Comparison of ENCODE assay signal across 9 mouse cellular contexts in genomic region chr1:153501644-153502321, GRCm38 (mm10). TPM values are rescaled to one million over a fixed set of nuclear protein-coding genes. Genes with fewer than 3 reads are reported as not detected.
A peak's percentile ranks its signal among the peaks of the same experiment; 100 is the strongest.
DNase-seq lines count a peak whose midpoint lies in the region; ATAC-seq and TF ChIP-seq lines count a peak whose summit lies in the region.
"Had no signal": no experiment of that assay in that cellular context is flagged by ENCODE, and none has a peak within 500 bp of the region (broad histone marks: within the 10 kb centered on the region; RNA-seq: fewer than 3 reads in every experiment).

No protein-coding gene starts in this region.

- intact Hi-C loops in heart, adult 2 months (cut with DNase I): no loop called here

- peak; percentile 39 to 41 for DNase-seq in heart, adult 2 months
- DNase-seq in heart, embryonic 10.5 days (ENCODE audit: low spot score): no peak
- no peak for DNase-seq in ES-E14 (ENCODE audit: low read depth, low spot score)
- peak; percentile 29 for DNase-seq in lung, postnatal 25 days (ENCODE audit: low spot score)
- no peak for DNase-seq in embryo, embryonic 9.5 days (ENCODE audit: extremely low spot score)
- no peak for DNase-seq in cerebellum, adult 8-10 months
- DNase-seq: liver, embryonic 13.5 days had no signal

- in situ Hi-C loops in ES-E14 (cut with MboI; ENCODE audit: low sequenced_read_pairs in 2 of 2, unreplicated experiment in 2 of 2): no loop called here

- TF ChIP-seq POLR2A in heart, adult 2 months (IDR thresholded peaks at IDR 0.05; ENCODE audit: insufficient read depth, low read depth, low read length): no peak

- WGBS in heart, adult 2 months: 23% methylated on average over 5 of the region's 5 CpGs
- 51% methylated on average over 5 of the region's 5 CpGs for WGBS in heart, embryonic 10.5 days
- 66% methylated on average over 5 of the region's 5 CpGs for WGBS in hindbrain, embryonic 13.5 days

- H3K4me2 ChIP-seq in hindbrain, embryonic 13.5 days: no peak overlapping the region
- H3K4me2 ChIP-seq: liver, embryonic 13.5 days had no signal

- 0 out of 4 replicates have a peak, but pooled peaks have one; percentile 22 to 32 for ATAC-seq in hematopoietic stem cell, adult 5-6 weeks (replicated peaks in 1 of 2; ENCODE audit: insufficient read depth in 1 of 2, low FRiP score in 2 of 2, low TSS enrichment in 1 of 2, low read depth in 1 of 2, poor library complexity in 2 of 2, severe bottlenecking in 2 of 2)
- no peak for ATAC-seq in hindbrain, embryonic 13.5 days (ENCODE audit: low FRiP score)

- no peak for TF ChIP-seq EP300 in heart, adult 2 months (IDR thresholded peaks at IDR 0.05; ENCODE audit: insufficient read depth, low read depth, low read length)

- H3K27me3 ChIP-seq in heart, adult 2 months (ENCODE audit: control insufficient read depth, insufficient read depth, low read length): no peaks in the 10 kb centered on the region
- H3K27me3 ChIP-seq in heart, embryonic 10.5 days (ENCODE audit: insufficient read depth, poor library complexity, severe bottlenecking): no peaks in the 10 kb centered on the region
- H3K27me3 ChIP-seq in hindbrain, embryonic 13.5 days: no peaks in the 10 kb centered on the region
- H3K27me3 ChIP-seq: liver, embryonic 13.5 days had no signal

- peak overlapping the region; percentile 23 for H3K27ac ChIP-seq in heart, adult 2 months
- no peak overlapping the region for H3K27ac ChIP-seq in heart, embryonic 10.5 days
- H3K27ac ChIP-seq in ES-E14 (ENCODE audit: insufficient read depth, low read depth, low read length, poor library complexity, severe bottlenecking): no peak overlapping the region
- no peak overlapping the region for H3K27ac ChIP-seq in hindbrain, embryonic 13.5 days
- H3K27ac ChIP-seq: liver, embryonic 13.5 days had no signal

- no peak overlapping the region for H3K9ac ChIP-seq in heart, adult 2 months (ENCODE audit: low read depth, low read length)
- H3K9ac ChIP-seq in ES-E14 (ENCODE audit: insufficient read depth, low read depth, low read length, poor library complexity, severe bottlenecking): no peak overlapping the region
- H3K9ac ChIP-seq in hindbrain, embryonic 13.5 days: no peak overlapping the region
- H3K9ac ChIP-seq: liver, embryonic 13.5 days had no signal

- no peaks in the 10 kb centered on the region for H3K79me2 ChIP-seq in heart, adult 2 months (replicated peaks; ENCODE audit: control insufficient read depth, insufficient read depth, low read length)

- peaks cover 3% of the 10 kb centered on the region for H3K4me1 ChIP-seq in heart, adult 2 months (ENCODE audit: control insufficient read depth, insufficient read depth, low read length)
- no peaks in the 10 kb centered on the region for H3K4me1 ChIP-seq in heart, embryonic 10.5 days
- H3K4me1 ChIP-seq in ES-E14 (ENCODE audit: control insufficient read depth in 2 of 2, insufficient read depth in 2 of 2, low read length in 2 of 2, poor library complexity in 1 of 2): peaks cover 0 to 5% of the 10 kb centered on the region in 2 experiments; a peak in 2 of 4 replicates
- no peaks in the 10 kb centered on the region for H3K4me1 ChIP-seq in hindbrain, embryonic 13.5 days (replicated peaks)

- peak; percentile 26 for TF ChIP-seq CTCF in heart, adult 2 months (IDR thresholded peaks at IDR 0.05)

- H3K36me3 ChIP-seq in heart, adult 2 months (ENCODE audit: control insufficient read depth, insufficient read depth, low read length): no peaks in the 10 kb centered on the region
- H3K36me3 ChIP-seq in heart, embryonic 10.5 days: no peaks in the 10 kb centered on the region
- no peaks in the 10 kb centered on the region for H3K36me3 ChIP-seq in ES-E14 (ENCODE audit: control insufficient read depth, insufficient read depth, low read length, poor library complexity, severe bottlenecking)
- H3K36me3 ChIP-seq in hindbrain, embryonic 13.5 days: peaks cover 4% of the 10 kb centered on the region
- H3K36me3 ChIP-seq: liver, embryonic 13.5 days had no signal

- no peaks in the 10 kb centered on the region for H3K9me3 ChIP-seq in heart, embryonic 10.5 days
- no peaks in the 10 kb centered on the region for H3K9me3 ChIP-seq in ES-E14 (ENCODE audit: control insufficient read depth, insufficient read depth, low read depth, low read length)
- no peaks in the 10 kb centered on the region for H3K9me3 ChIP-seq in hindbrain, embryonic 13.5 days
- H3K9me3 ChIP-seq: liver, embryonic 13.5 days had no signal

- H3K4me3 ChIP-seq in heart, adult 2 months: no peak overlapping the region
- no peak overlapping the region for H3K4me3 ChIP-seq in heart, embryonic 10.5 days
- no peak overlapping the region for H3K4me3 ChIP-seq in ES-E14 (ENCODE audit: insufficient read depth in 1 of 2, low read depth in 1 of 2, low read length in 2 of 2, poor library complexity in 1 of 2, severe bottlenecking in 1 of 2)
- no peak overlapping the region for H3K4me3 ChIP-seq in hindbrain, embryonic 13.5 days
- H3K4me3 ChIP-seq: liver, embryonic 13.5 days had no signal

TF ChIP-seq in ES-E14, 5 proteins besides CTCF, POLR2A, EP300 and RAD21:
- peak; percentile 70 for TF ChIP-seq MAFK (IDR thresholded peaks at IDR 0.05; ENCODE audit: insufficient read depth, low read depth, low read length)
- no peak for TF ChIP-seq ZC3H11A (IDR thresholded peaks at IDR 0.05; ENCODE audit: borderline replicate concordance, low read depth, low read length)

RNA-seq across cellular contexts. Expression of gene Dhx9, which starts 14.3 kb away (rescaled TPM):
- 10 to 100 TPM; 44.0 to 45.4 TPM for total RNA-seq in heart, adult 2 months (2021)
- 10.1 and 22.2 TPM in 2 replicates for polyA plus RNA-seq in heart, adult 2 months (2012; rRNA removed)
- polyA plus RNA-seq in heart, embryonic 10.5 days (2016; fragmentation: Nextera tagmentation; extraction: Ambion mirVana): 22.8 and 25.1 TPM in 2 replicates
- total RNA-seq in ES-E14 (2012; rRNA removed): 142 and 160 TPM in 2 replicates
- total RNA-seq in hematopoietic stem cell, adult 5-6 weeks (2017): 163 and 235 TPM in 2 replicates
- polyA plus RNA-seq in hindbrain, embryonic 13.5 days (2015; fragmentation: Nextera tagmentation; extraction: Ambion mirVana): 41.5 and 47.7 TPM in 2 replicates

RNA-seq across cellular contexts. Expression of gene Npl, which starts 48.1 kb away (rescaled TPM):
- total RNA-seq in heart, adult 2 months (2021): 1 to 10 TPM; 1.5 to 2.1 TPM
- polyA plus RNA-seq in heart, adult 2 months (2012; rRNA removed): 0.43 and 0.70 TPM in 2 replicates
- 8.0 and 8.4 TPM in 2 replicates for polyA plus RNA-seq in heart, embryonic 10.5 days (2016; fragmentation: Nextera tagmentation; extraction: Ambion mirVana)
- 7.1 and 15.6 TPM in 2 replicates for total RNA-seq in ES-E14 (2012; rRNA removed)
- 17.2 and 26.1 TPM in 2 replicates for total RNA-seq in hematopoietic stem cell, adult 5-6 weeks (2017)
- polyA plus RNA-seq in hindbrain, embryonic 13.5 days (2015; fragmentation: Nextera tagmentation; extraction: Ambion mirVana): 14.0 and 14.4 TPM in 2 replicates

Comparison
In these comparisons a context has a peak if more than half of its experiments do, and no peak if none do; other contexts are left out.
1. DNase-seq: peak in heart, adult 2 months (2 of 2) and lung, postnatal 25 days (single experiment); none in heart, embryonic 10.5 days (single experiment), ES-E14 (single experiment), embryo, embryonic 9.5 days (single experiment) and cerebellum, adult 8-10 months (single experiment).